Mouse (Mus musculus): ENCODE data around the gene Hoga1. TPM values are rescaled to one million over a fixed set of nuclear protein-coding genes. Genes with fewer than 3 reads are reported as not detected.
"Not testable (repeated sequence)": the region's sequence is repeated elsewhere in the genome, so short reads cannot be mapped to it uniquely, and the experiment has no call there.

Gene Hoga1
- polyA plus RNA-seq, 1 experiment: 1.7 TPM

DNA sequence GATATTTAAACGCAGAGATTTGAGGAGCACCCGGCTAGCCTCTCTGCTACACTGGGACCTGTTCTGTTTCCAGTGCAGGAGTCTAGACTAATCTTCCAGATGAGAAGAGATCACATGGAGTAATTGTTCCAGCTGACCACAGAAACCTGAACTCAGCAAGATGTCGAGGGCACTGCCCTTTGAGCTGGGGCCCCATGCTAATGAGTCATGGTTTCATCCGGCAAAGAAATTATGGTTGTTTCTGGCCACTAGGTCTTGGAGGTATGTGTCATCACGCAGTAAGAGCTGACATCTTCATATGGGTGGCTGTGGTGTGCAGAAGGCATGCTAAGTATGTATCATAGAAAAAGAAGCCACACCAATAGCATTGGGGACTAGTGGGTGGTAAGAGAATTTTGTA lies 34.5 kb downstream of the Hoga1 start:
- TF ChIP-seq POLR2A (IDR thresholded peaks at IDR 0.05; ENCODE audit: low read depth, low read length): no peak
- no peak for TF ChIP-seq CTCF (IDR thresholded peaks at IDR 0.05; ENCODE audit: borderline replicate concordance, insufficient read depth, low read length)
- H3K4me3 ChIP-seq (ENCODE audit: insufficient read depth, low read length): no peak overlapping the region
- H3K4me1 ChIP-seq (ENCODE audit: control insufficient read depth, insufficient read depth, low read length): peaks cover 14% of the 10 kb centered on the region; the same call in 1 of the 2 replicates
- no peak overlapping the region for H3K27ac ChIP-seq (ENCODE audit: insufficient read depth, low read length)

DNA sequence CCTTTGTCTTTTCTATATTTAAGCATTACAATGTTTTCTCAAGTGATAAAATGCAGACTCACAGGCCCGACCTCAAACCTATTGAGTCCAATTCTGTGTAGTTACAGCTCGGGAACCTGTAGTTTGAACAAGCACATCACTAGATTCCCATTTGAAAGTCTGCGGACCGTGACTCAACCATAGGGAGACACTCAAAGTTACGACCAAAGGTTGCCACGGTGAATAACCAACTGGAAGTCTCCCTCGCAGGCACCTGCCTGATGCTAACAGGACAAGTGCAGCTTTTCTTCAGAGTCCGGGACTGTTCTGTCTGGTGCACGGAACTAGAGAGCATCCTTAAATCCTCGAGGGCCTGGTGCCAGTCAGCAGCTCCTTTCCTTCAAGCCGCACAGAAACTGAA lies 35.1 kb downstream of the Hoga1 start:
- Histone ChIP-seq H3K4me1 (ENCODE audit: control insufficient read depth, insufficient read depth, low read length) (peaks cover 14% of the 10 kb centered on the region; the same call in 1 of the 2 replicates), H3K27ac (ENCODE audit: insufficient read depth, low read length) (no peak overlapping the region), H3K4me3 (ENCODE audit: insufficient read depth, low read length) (no peak overlapping the region)
- TF ChIP-seq CTCF (IDR thresholded peaks at IDR 0.05; ENCODE audit: borderline replicate concordance, insufficient read depth, low read length) (no peak), POLR2A (IDR thresholded peaks at IDR 0.05; ENCODE audit: low read depth, low read length) (no peak)

DNA sequence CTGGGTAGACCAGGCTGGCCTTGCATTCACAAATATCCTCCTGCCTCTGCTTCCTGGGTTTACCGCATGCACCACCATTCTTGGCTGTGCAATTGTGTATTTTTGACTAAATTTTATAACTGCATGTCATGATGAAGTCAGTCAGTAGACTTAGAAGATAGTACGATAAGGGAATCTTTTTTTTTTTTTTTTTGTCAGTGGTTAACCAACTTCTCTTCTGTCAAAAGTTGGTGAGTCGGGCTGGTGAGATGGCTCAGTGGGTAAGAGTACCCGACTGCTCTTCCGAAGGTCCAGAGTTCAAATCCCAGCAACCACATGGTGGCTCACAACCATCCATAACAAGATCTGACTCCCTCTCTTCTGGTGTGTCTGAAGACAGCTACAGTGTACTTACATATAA lies 36.2 kb downstream of the Hoga1 start:
- H3K27ac ChIP-seq (ENCODE audit: insufficient read depth, low read length); H3K4me3 ChIP-seq (ENCODE audit: insufficient read depth, low read length): not testable (repeated sequence)
- H3K4me1 ChIP-seq (ENCODE audit: control insufficient read depth, insufficient read depth, low read length): peaks cover 14% of the 10 kb centered on the region; the same call in 1 of the 2 replicates

DNA sequence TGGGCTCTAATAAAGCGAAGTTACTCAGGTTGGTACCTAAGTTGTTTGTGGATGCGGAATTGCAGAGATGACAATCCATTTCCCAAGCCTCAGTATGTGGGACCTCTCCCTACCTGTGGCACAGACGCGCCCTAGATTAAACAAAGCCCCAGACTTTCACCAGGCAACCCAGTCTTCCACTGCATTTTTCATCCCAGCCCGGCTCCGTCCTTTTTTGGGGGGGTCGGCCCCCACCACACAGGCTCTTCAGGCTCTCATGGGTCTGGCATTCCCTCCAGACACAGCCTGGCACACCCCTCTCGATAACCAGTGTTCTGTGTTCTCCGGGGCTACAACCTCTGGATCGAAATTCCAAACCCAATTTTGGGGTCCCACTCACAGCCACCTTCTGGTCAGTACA lies 40.3 kb downstream of the Hoga1 start:
- TF ChIP-seq POLR2A (IDR thresholded peaks at IDR 0.05; ENCODE audit: low read depth, low read length): no peak
- no peak for TF ChIP-seq CTCF (IDR thresholded peaks at IDR 0.05; ENCODE audit: borderline replicate concordance, insufficient read depth, low read length)

DNA sequence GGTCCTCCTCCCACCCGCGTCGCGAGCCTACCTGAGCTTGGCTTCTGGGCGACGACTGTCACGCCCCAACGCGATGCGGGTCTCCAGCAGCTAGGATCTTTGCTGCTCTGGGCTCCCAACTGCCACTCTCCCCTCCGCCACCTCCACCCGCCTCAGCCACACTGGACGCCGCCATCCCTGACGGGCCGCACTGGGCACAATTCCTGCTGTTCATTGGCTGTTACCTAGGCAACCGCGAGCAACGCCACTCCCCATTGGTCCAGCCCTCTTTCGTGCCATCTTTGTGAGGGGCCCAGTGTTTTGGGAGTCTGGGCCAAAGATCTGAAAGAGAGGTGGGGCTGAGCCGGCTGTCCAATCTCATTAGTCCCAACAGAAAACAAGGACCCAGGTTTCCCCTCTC lies 40.8 kb downstream of the Hoga1 start, which contains the start of gene Morn4:
Gene Morn4 (minus strand): TSS at position 192 of the 400 bp plus-strand sequence.
- TF ChIP-seq CTCF (IDR thresholded peaks at IDR 0.05; ENCODE audit: borderline replicate concordance, insufficient read depth, low read length) (no peak), POLR2A (IDR thresholded peaks at IDR 0.05; ENCODE audit: low read depth, low read length) (peak; percentile 88)
- Histone ChIP-seq H3K4me3 (ENCODE audit: insufficient read depth, low read length) (peak within 1 kb of the TSS; percentile 77), H3K4me1 (ENCODE audit: control insufficient read depth, insufficient read depth, low read length) (peaks cover 3% of the 10 kb centered on the region; the same call in 1 of the 2 replicates), H3K27ac (ENCODE audit: insufficient read depth, low read length) (no peak within 1 kb of the TSS)

More for the DNA sequence above, 40.3 kb downstream of the Hoga1 start:
- H3K27ac ChIP-seq (ENCODE audit: insufficient read depth, low read length): no peak overlapping the region
- H3K4me3 ChIP-seq (ENCODE audit: insufficient read depth, low read length): peak overlapping the region; percentile 77
- peaks cover 4% of the 10 kb centered on the region; the same call in 1 of the 2 replicates for H3K4me1 ChIP-seq (ENCODE audit: control insufficient read depth, insufficient read depth, low read length)

DNA sequence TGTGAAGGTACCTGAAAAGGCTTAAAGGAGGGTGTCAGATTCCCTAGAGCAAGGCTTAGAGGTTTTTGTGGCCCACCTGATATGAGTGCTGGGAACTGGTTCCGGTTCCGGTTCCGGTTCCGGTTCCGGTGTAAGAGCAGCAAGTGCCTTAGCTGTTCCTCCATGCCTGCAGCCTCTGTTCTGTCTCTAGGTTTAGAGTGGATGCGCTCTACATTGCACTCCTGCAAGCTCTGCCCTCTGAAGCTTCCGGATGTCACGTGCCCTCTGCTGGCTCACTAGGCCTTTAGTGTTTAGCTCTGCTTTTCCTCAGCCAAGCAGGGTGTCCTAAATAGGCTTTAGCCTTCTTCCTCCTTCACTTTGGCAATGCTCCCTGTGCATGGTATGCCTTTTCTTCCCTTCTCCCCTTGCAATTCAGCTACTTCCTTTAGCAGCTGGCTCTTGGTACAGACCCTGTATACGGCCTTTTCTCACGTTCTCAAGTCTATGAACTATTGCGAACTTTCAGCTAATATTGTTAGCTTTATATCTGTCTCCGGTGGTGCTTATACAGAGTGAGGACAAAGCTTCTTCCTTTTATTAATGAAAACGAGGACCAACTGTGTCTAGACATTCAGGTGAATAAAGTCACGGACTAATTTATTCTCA lies 43.8 kb downstream of the Hoga1 start:
- peaks cover 6% of the 10 kb centered on the region; the same call in 1 of the 2 replicates for H3K4me1 ChIP-seq (ENCODE audit: control insufficient read depth, insufficient read depth, low read length)
- TF ChIP-seq POLR2A (IDR thresholded peaks at IDR 0.05; ENCODE audit: low read depth, low read length): peak; percentile 46; the same call in 1 of the 2 replicates
- TF ChIP-seq CTCF (IDR thresholded peaks at IDR 0.05; ENCODE audit: borderline replicate concordance, insufficient read depth, low read length): no peak
- no peak overlapping the region for H3K4me3 ChIP-seq (ENCODE audit: insufficient read depth, low read length)
- H3K27ac ChIP-seq (ENCODE audit: insufficient read depth, low read length): peak overlapping the region; percentile 77

DNA sequence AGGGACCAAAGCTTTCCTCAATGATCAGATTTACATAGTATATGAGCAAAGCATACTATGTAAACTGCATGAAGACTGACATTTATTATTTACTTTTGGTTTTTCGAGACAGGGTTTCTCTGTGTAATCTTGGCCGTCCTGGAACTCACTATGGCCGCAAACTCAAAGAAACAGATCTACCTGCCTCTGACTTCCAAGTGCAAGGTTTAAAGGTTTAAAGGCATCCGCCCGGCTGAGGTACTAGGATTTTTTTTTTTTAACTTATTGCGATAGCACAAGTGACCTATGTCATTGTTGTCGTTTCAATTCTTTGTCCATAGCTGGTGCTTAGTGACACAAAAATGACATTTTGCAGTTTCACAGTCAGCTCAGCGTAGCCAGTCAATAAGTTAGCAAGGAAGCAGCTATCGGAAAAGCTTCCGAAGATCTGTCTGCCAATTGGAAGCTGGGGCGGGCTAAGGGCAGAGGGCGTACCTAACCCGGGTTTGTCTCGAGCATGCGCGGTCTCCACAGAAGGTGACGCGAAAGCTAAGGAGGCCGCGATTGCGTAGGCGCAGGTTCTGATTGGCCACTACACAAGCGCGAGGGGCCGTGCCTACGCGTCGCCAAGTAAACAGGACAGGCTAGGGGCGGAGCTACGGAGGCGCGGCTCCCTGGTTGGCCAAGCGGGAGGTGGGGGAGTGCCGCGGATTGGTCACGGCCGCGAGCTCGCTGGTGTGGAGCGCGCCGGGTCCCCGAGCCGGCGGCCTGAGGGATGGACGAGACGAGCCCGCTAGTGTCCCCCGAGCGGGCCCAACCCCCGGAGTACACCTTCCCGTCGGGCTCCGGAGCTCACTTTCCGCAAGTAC lies 44.6 kb downstream of the Hoga1 start, which contains the start of gene Pi4k2a:
Gene Pi4k2a (plus strand): TSS at position 723 of the 848 bp plus-strand sequence.
- peak within 1 kb of the TSS; percentile 77 for H3K27ac ChIP-seq (ENCODE audit: insufficient read depth, low read length)
- H3K4me3 ChIP-seq (ENCODE audit: insufficient read depth, low read length): peak within 1 kb of the TSS; percentile 83
- TF ChIP-seq CTCF (IDR thresholded peaks at IDR 0.05; ENCODE audit: borderline replicate concordance, insufficient read depth, low read length) (no peak), POLR2A (IDR thresholded peaks at IDR 0.05; ENCODE audit: low read depth, low read length) (peak; percentile 88)
- peaks cover 6% of the 10 kb centered on the region; the same call in 1 of the 2 replicates for H3K4me1 ChIP-seq (ENCODE audit: control insufficient read depth, insufficient read depth, low read length)

DNA sequence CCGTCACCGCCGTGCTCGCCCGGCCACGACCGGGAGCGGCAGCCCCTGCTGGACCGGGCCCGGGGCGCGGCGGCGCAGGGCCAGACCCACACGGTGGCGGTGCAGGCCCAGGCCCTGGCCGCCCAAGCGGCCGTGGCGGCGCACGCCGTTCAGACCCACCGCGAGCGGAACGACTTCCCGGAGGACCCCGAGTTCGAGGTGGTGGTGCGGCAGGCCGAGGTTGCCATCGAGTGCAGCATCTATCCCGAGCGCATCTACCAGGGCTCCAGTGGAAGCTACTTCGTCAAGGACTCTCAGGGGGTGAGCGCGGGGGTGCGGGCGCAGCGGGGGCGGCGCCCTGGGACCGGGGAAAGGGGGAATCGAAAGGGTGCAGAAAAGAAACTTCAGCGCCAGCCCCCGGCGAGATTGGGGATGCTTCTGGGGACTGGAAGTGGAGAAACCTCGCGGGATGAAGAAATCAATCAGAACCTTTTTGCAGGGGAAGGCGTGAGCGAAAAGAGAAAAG lies 45.3 kb downstream of the Hoga1 start:
- H3K27ac ChIP-seq (ENCODE audit: insufficient read depth, low read length): peak overlapping the region; percentile 62
- peaks cover 6% of the 10 kb centered on the region; the same call in 1 of the 2 replicates for H3K4me1 ChIP-seq (ENCODE audit: control insufficient read depth, insufficient read depth, low read length)
- no peak for TF ChIP-seq CTCF (IDR thresholded peaks at IDR 0.05; ENCODE audit: borderline replicate concordance, insufficient read depth, low read length)
- no peak for TF ChIP-seq POLR2A (IDR thresholded peaks at IDR 0.05; ENCODE audit: low read depth, low read length)

DNA sequence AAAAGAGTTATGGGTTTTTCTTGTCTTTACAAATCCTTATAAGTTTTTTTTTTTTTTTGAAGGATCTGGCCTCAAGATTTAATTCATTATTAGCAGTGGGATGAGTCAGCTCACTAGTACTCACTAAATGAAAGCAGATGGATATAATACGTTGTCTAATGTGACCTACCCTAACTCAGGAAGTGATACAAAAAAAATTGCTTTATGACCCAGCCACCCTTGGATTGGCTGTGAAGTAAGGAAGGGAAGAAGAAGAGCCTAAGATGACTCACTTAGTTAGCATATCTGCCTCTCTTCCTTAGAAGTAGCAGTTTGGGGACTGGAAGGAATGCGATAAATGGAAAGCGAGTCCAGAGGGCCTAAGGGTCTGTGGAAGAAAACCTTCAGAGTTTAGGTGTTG lies 54.0 kb downstream of the Hoga1 start:
- TF ChIP-seq POLR2A (IDR thresholded peaks at IDR 0.05; ENCODE audit: low read depth, low read length): no peak
- no peak for TF ChIP-seq CTCF (IDR thresholded peaks at IDR 0.05; ENCODE audit: borderline replicate concordance, insufficient read depth, low read length)
- Histone ChIP-seq H3K4me3 (ENCODE audit: insufficient read depth, low read length) (no peak overlapping the region), H3K4me1 (ENCODE audit: control insufficient read depth, insufficient read depth, low read length) (peaks cover 12% of the 10 kb centered on the region), H3K27ac (ENCODE audit: insufficient read depth, low read length) (peak overlapping the region; percentile 99)

More for the DNA sequence above, 45.3 kb downstream of the Hoga1 start:
- H3K4me3 ChIP-seq (ENCODE audit: insufficient read depth, low read length): peak overlapping the region; percentile 83

Measured in embryonic fibroblast, embryonic 13.5 days (primary cell).